Mouse (Mus musculus): Measurements from ENCODE around the gene Dclk3. TPM values are rescaled to one million over a fixed set of nuclear protein-coding genes. Genes with fewer than 3 reads are reported as not detected.

The Dclk3 gene
- polyA plus RNA-seq, 1 experiment from 2014 or later, result 2.4 TPM

- Histone ChIP-seq H3K27me3 (replicated peaks; ENCODE audit: control insufficient read depth, insufficient read depth, low read length) (no peaks in the 10 kb centered on the region), H3K27ac (replicated peaks; ENCODE audit: low read depth, low read length) (no peak overlapping the region), H3K36me3 (ENCODE audit: control insufficient read depth, insufficient read depth, low read length) (no peaks in the 10 kb centered on the region), H3K4me1 (ENCODE audit: control insufficient read depth, insufficient read depth, low read length) (no peaks in the 10 kb centered on the region), H3K9me3 (ENCODE audit: control insufficient read depth, low read length) (peaks cover 7% of the 10 kb centered on the region; the same call in 1 of the 2 replicates), H3K4me3 (ENCODE audit: low read depth, low read length) (no peak overlapping the region), H3K4me2 (ENCODE audit: low read depth, low read length) (no peak overlapping the region), H3K9ac (ENCODE audit: low read depth, low read length) (no peak overlapping the region)
- WGBS, result 59% methylated on average over 3 of the region's 3 CpGs
- DNase-seq (ENCODE audit: low spot score), result no peak
- no peak for ATAC-seq (ENCODE audit: low read depth)
Observed at GRCm38 (mm10) chr9:111506075-111506474, 67.2 kb downstream of the Dclk3 start.

GRCm38 (mm10) chr9:111514586-111515473 lies 75.9 kb downstream of the Dclk3 start:
- ATAC-seq (ENCODE audit: low read depth) (no peak), DNase-seq (ENCODE audit: low spot score) (peak; percentile 37)
- no peak overlapping the region for H3K9ac ChIP-seq (ENCODE audit: low read depth, low read length)
- no peaks in the 10 kb centered on the region; the same call in 1 of the 2 replicates for H3K4me1 ChIP-seq (ENCODE audit: control insufficient read depth, insufficient read depth, low read length)
- no peak overlapping the region for H3K27ac ChIP-seq (replicated peaks; ENCODE audit: low read depth, low read length)
- no peaks in the 10 kb centered on the region for H3K9me3 ChIP-seq (ENCODE audit: control insufficient read depth, low read length)
- H3K4me2 ChIP-seq (ENCODE audit: low read depth, low read length), result no peak overlapping the region
- H3K27me3 ChIP-seq (replicated peaks; ENCODE audit: control insufficient read depth, insufficient read depth, low read length), result no peaks in the 10 kb centered on the region
- H3K36me3 ChIP-seq (ENCODE audit: control insufficient read depth, insufficient read depth, low read length), result no peaks in the 10 kb centered on the region
- no peak overlapping the region for H3K4me3 ChIP-seq (ENCODE audit: low read depth, low read length)
- WGBS, result 61% methylated on average over 15 of the region's 15 CpGs

DNA sequence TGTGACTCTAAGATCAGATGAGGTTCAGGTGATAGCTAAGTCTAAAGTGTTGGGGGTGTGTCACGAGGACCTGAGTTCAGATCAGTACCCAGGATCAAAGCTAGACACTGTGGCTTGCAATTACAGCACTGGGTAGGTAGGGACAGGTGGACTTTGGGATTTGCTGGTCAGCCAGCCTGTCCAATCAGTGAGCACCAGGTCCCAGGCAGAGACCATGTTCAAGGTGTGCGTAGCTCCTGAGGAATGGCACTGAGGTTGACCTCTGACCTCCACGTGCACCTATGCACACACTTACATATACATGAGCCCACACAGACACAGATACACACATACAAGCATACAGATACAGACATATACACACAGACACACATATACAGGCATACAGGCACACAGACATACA lies 76.7 kb downstream of the Dclk3 start:
- Histone ChIP-seq H3K4me2 (ENCODE audit: low read depth, low read length) (no peak overlapping the region), H3K36me3 (ENCODE audit: control insufficient read depth, insufficient read depth, low read length) (no peaks in the 10 kb centered on the region), H3K4me3 (ENCODE audit: low read depth, low read length) (no peak overlapping the region), H3K27me3 (replicated peaks; ENCODE audit: control insufficient read depth, insufficient read depth, low read length) (no peaks in the 10 kb centered on the region), H3K9ac (ENCODE audit: low read depth, low read length) (no peak overlapping the region), H3K9me3 (ENCODE audit: control insufficient read depth, low read length) (no peaks in the 10 kb centered on the region), H3K4me1 (ENCODE audit: control insufficient read depth, insufficient read depth, low read length) (no peaks in the 10 kb centered on the region; the same call in 1 of the 2 replicates), H3K27ac (replicated peaks; ENCODE audit: low read depth, low read length) (no peak overlapping the region)
- no peak for ATAC-seq (ENCODE audit: low read depth)
- 91% methylated on average over 3 of the region's 3 CpGs for WGBS
- DNase-seq (ENCODE audit: low spot score), result no peak

- Histone ChIP-seq H3K9ac (ENCODE audit: low read depth, low read length) (no peak overlapping the region), H3K36me3 (ENCODE audit: control insufficient read depth, insufficient read depth, low read length) (no peaks in the 10 kb centered on the region), H3K4me2 (ENCODE audit: low read depth, low read length) (no peak overlapping the region), H3K27me3 (replicated peaks; ENCODE audit: control insufficient read depth, insufficient read depth, low read length) (no peaks in the 10 kb centered on the region), H3K9me3 (ENCODE audit: control insufficient read depth, low read length) (no peaks in the 10 kb centered on the region), H3K27ac (replicated peaks; ENCODE audit: low read depth, low read length) (no peak overlapping the region), H3K4me1 (ENCODE audit: control insufficient read depth, insufficient read depth, low read length) (no peaks in the 10 kb centered on the region), H3K4me3 (ENCODE audit: low read depth, low read length) (no peak overlapping the region)
- ATAC-seq (ENCODE audit: low read depth) (no peak), DNase-seq (ENCODE audit: low spot score) (no peak)
- 91% methylated on average over 7 of the region's 7 CpGs for WGBS
Observed at GRCm38 (mm10) chr9:111522226-111522625, 83.3 kb downstream of the Dclk3 start.

DNA sequence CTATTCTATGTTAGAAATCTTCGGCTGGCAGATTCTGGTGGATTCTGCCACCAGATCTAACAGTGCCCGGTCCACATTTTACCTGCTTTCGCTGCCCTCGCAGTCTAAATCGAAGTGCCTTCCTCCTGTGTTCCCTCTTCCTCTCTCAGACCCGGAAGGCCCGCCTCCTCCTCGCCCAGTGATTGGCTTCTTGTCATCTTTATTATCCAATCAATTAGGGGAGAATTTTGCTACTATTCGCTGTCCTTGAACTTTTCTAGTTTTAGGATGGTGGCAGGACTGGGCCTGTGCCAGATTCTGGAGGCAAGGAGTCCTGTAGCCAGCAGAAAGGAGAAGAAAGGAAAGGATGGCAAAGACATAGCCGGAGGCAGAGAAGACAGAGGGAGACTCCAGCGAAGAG lies 84.2 kb downstream of the Dclk3 start:
- WGBS, result 92% methylated on average over 11 of the region's 11 CpGs
- H3K9ac ChIP-seq (ENCODE audit: low read depth, low read length), result no peak overlapping the region

GRCm38 (mm10) chr9:111523871-111524270 lies 85.0 kb downstream of the Dclk3 start:
- DNase-seq (ENCODE audit: low spot score) (no peak), ATAC-seq (ENCODE audit: low read depth) (no peak)
- H3K36me3 ChIP-seq (ENCODE audit: control insufficient read depth, insufficient read depth, low read length), result no peaks in the 10 kb centered on the region
- no peaks in the 10 kb centered on the region for H3K9me3 ChIP-seq (ENCODE audit: control insufficient read depth, low read length)
- H3K4me3 ChIP-seq (ENCODE audit: low read depth, low read length), result no peak overlapping the region
- no peak overlapping the region for H3K4me2 ChIP-seq (ENCODE audit: low read depth, low read length)
- no peak overlapping the region for H3K27ac ChIP-seq (replicated peaks; ENCODE audit: low read depth, low read length)
- H3K9ac ChIP-seq (ENCODE audit: low read depth, low read length), result no peak overlapping the region
- no peaks in the 10 kb centered on the region for H3K4me1 ChIP-seq (ENCODE audit: control insufficient read depth, insufficient read depth, low read length)
- 92% methylated on average over 3 of the region's 3 CpGs for WGBS
- no peaks in the 10 kb centered on the region for H3K27me3 ChIP-seq (replicated peaks; ENCODE audit: control insufficient read depth, insufficient read depth, low read length)

More for the DNA sequence above, 84.2 kb downstream of the Dclk3 start:
- H3K4me3 ChIP-seq (ENCODE audit: low read depth, low read length), result no peak overlapping the region
- DNase-seq (ENCODE audit: low spot score) (no peak), ATAC-seq (ENCODE audit: low read depth) (no peak)
- no peak overlapping the region for H3K4me2 ChIP-seq (ENCODE audit: low read depth, low read length)
- no peaks in the 10 kb centered on the region for H3K4me1 ChIP-seq (ENCODE audit: control insufficient read depth, insufficient read depth, low read length)
- no peaks in the 10 kb centered on the region for H3K27me3 ChIP-seq (replicated peaks; ENCODE audit: control insufficient read depth, insufficient read depth, low read length)
- no peaks in the 10 kb centered on the region for H3K9me3 ChIP-seq (ENCODE audit: control insufficient read depth, low read length)
- no peak overlapping the region for H3K27ac ChIP-seq (replicated peaks; ENCODE audit: low read depth, low read length)
- no peaks in the 10 kb centered on the region for H3K36me3 ChIP-seq (ENCODE audit: control insufficient read depth, insufficient read depth, low read length)

DNA sequence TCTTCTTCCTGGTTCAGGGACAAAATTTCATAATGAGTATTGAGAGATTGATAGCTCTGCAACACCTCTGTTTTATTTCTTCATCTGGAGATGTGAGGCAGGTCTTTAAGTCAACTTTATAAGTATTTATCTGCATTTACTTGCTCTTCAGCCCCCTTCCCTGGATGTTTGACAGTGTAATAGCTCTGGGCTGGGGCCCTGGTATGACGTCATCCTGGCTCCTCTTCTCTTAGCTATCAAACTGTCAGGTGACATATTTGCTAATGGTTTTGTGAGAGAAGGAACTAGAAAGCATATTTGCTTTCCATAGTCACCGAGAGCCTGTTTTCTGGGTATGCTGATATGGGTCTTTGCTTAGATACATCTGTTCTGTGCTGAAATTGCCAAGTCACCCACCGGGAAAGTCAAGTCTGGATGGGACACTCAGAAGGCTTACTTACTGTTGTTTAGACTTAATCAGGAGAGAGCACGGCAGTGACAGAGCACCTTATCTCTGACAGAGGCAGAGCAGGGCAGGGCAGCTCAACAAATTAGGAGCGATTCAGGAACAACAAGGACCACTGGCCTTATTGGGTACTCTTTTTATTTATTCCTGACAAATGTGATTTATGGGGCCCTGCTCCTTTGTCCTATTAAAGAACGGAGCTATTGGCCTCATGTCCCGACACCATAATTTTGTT lies 96.0 kb downstream of the Dclk3 start:
- Histone ChIP-seq H3K36me3 (ENCODE audit: control insufficient read depth, insufficient read depth, low read length) (no peaks in the 10 kb centered on the region), H3K4me1 (ENCODE audit: control insufficient read depth, insufficient read depth, low read length) (no peaks in the 10 kb centered on the region), H3K4me3 (ENCODE audit: low read depth, low read length) (no peak overlapping the region), H3K9me3 (ENCODE audit: control insufficient read depth, low read length) (no peaks in the 10 kb centered on the region), H3K9ac (ENCODE audit: low read depth, low read length) (no peak overlapping the region), H3K27ac (replicated peaks; ENCODE audit: low read depth, low read length) (no peak overlapping the region), H3K27me3 (replicated peaks; ENCODE audit: control insufficient read depth, insufficient read depth, low read length) (no peaks in the 10 kb centered on the region), H3K4me2 (ENCODE audit: low read depth, low read length) (no peak overlapping the region)
- DNase-seq (ENCODE audit: low spot score), result no peak
- WGBS, result 72% methylated on average over 7 of the region's 7 CpGs
- no peak for ATAC-seq (ENCODE audit: low read depth)

DNA sequence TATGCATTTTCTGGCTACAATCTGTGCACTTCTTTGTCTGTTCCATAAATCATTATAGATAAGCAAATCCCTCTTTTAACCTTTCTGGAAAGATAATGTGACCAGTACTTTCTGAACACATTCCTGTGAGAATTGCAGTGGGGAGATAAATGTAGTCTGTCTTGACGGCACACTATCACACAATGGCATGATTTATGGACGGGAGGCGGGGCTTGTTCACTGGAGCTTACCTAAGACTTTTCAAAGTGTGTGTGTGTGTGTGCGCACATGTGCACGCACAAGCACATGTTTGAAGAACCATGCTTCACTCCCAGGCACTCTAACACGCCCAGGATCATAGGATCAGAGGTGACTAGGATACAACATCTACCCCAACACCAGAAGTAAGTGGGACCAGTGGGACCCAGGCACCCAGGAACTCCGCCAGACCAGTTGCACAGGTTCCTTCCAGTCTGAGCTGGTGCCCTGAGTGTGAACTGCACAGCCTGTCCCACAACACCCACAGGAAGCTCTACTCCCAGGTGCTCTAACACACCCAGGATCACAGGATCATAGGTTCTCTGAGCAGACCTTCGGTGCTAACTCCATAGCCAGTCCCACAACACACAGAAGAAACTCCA lies 96.7 kb downstream of the Dclk3 start:
- no peak overlapping the region for H3K4me3 ChIP-seq (ENCODE audit: low read depth, low read length)
- no peak overlapping the region for H3K27ac ChIP-seq (replicated peaks; ENCODE audit: low read depth, low read length)
- DNase-seq (ENCODE audit: low spot score) (no peak), ATAC-seq (ENCODE audit: low read depth) (no peak)
- no peaks in the 10 kb centered on the region for H3K4me1 ChIP-seq (ENCODE audit: control insufficient read depth, insufficient read depth, low read length)
- 71% methylated on average over 8 of the region's 8 CpGs for WGBS
- H3K36me3 ChIP-seq (ENCODE audit: control insufficient read depth, insufficient read depth, low read length), result no peaks in the 10 kb centered on the region
- no peak overlapping the region for H3K9ac ChIP-seq (ENCODE audit: low read depth, low read length)
- H3K4me2 ChIP-seq (ENCODE audit: low read depth, low read length), result no peak overlapping the region
- H3K9me3 ChIP-seq (ENCODE audit: control insufficient read depth, low read length), result no peaks in the 10 kb centered on the region
- no peaks in the 10 kb centered on the region for H3K27me3 ChIP-seq (replicated peaks; ENCODE audit: control insufficient read depth, insufficient read depth, low read length)
